In genomic region chr8:121981520-121981895, GRCm38 (mm10) we compare ENCODE assay signal across 21 mouse cellular contexts. TPM values are rescaled to one million over a fixed set of nuclear protein-coding genes. Genes with fewer than 3 reads are reported as not detected.
DNase-seq lines count a peak whose midpoint lies in the region; ATAC-seq and TF ChIP-seq lines count a peak whose summit lies in the region.
"Had no signal": no experiment of that assay in that cellular context is flagged by ENCODE, and none has a peak within 500 bp of the region (broad histone marks: within the 10 kb centered on the region; RNA-seq: fewer than 3 reads in every experiment).

No protein-coding gene starts in this region.

- H3K4me1 ChIP-seq in kidney, adult 2 months (ENCODE audit: control insufficient read depth, insufficient read depth, low read length), result peaks cover 11% of the 10 kb centered on the region; the same call in 1 of the 2 replicates
- no peaks in the 10 kb centered on the region for H3K4me1 ChIP-seq in kidney, embryonic 16.5 days (ENCODE audit: insufficient read depth, low read length)
- H3K4me1 ChIP-seq: liver, embryonic 12.5 days had no signal

- H3K9ac ChIP-seq in kidney, embryonic 16.5 days (replicated peaks; ENCODE audit: low read length), result no peak overlapping the region
- H3K9ac ChIP-seq: forebrain, embryonic 15.5 days; liver, embryonic 12.5 days; lung, embryonic 14.5 days; midbrain, embryonic 13.5 days; neural tube, embryonic 15.5 days had no signal

- ATAC-seq in cerebellum, adult (ENCODE audit: insufficient number of reproducible peaks, low FRiP score, low TSS enrichment), result no peak
- ATAC-seq in kidney, embryonic 16.5 days (ENCODE audit: low FRiP score, low TSS enrichment), result no peak
- no peak for ATAC-seq in megakaryocyte-erythroid progenitor cell, adult 5-6 weeks (replicated peaks; ENCODE audit: low FRiP score, low TSS enrichment, poor library complexity, severe bottlenecking)
- ATAC-seq: forebrain, embryonic 15.5 days; liver, embryonic 12.5 days; midbrain, embryonic 13.5 days had no signal

- no peak for TF ChIP-seq CTCF in kidney, adult 2 months (conservative IDR thresholded peaks at IDR 0.05; ENCODE audit: insufficient read depth, insufficient read length, low read depth, low read length)

- no peaks in the 10 kb centered on the region for H3K27me3 ChIP-seq in kidney, adult 2 months (replicated peaks; ENCODE audit: control insufficient read depth, insufficient read depth, low read length)
- no peaks in the 10 kb centered on the region for H3K27me3 ChIP-seq in kidney, embryonic 16.5 days (ENCODE audit: insufficient read depth, low read length)
- H3K27me3 ChIP-seq: forebrain, embryonic 15.5 days; liver, embryonic 12.5 days; midbrain, embryonic 13.5 days; neural tube, embryonic 15.5 days had no signal

- peak overlapping the region; percentile 88 for H3K27ac ChIP-seq in kidney, adult 2 months (ENCODE audit: insufficient read depth, low read depth, low read length)
- no peak overlapping the region for H3K27ac ChIP-seq in kidney, embryonic 16.5 days (ENCODE audit: low read length)
- H3K27ac ChIP-seq: embryonic facial prominence, embryonic 10.5 days; forebrain, embryonic 15.5 days; liver, embryonic 12.5 days; midbrain, embryonic 13.5 days; neural tube, embryonic 15.5 days had no signal

- TF ChIP-seq POLR2A in kidney, adult 2 months (IDR thresholded peaks at IDR 0.05; ENCODE audit: low read depth, low read length), result no peak

- peak; percentile 38 for DNase-seq in cerebellum, adult 9-10 months
- peak; percentile 93 for DNase-seq in kidney, adult 2 months
- DNase-seq in ovary, postnatal 36 days (ENCODE audit: low spot score), result peak; percentile 71
- DNase-seq in ovary, postnatal 10 days (ENCODE audit: low spot score), result no peak
- DNase-seq in kidney, postnatal 4 days, result peak; percentile 54 to 69
- DNase-seq: heart, postnatal 14 days; lung, embryonic 14.5 days; right cerebral cortex, adult 18-20 months; thymus, postnatal 4 days had no signal

- H3K9me3 ChIP-seq in kidney, embryonic 16.5 days (ENCODE audit: low read length), result no peaks in the 10 kb centered on the region
- H3K9me3 ChIP-seq: embryonic facial prominence, embryonic 10.5 days; forebrain, embryonic 15.5 days; liver, embryonic 12.5 days; midbrain, embryonic 13.5 days; neural tube, embryonic 15.5 days had no signal

- no peak overlapping the region for H3K4me2 ChIP-seq in kidney, embryonic 16.5 days (replicated peaks; ENCODE audit: low read depth, low read length)
- H3K4me2 ChIP-seq: forebrain, embryonic 15.5 days; heart, embryonic 11.5 days; liver, embryonic 12.5 days; lung, embryonic 14.5 days; midbrain, embryonic 13.5 days; neural tube, embryonic 15.5 days had no signal

- H3K36me3 ChIP-seq in kidney, adult 2 months (ENCODE audit: control insufficient read depth, insufficient read depth, low read length), result no peaks in the 10 kb centered on the region
- H3K36me3 ChIP-seq in kidney, embryonic 16.5 days (ENCODE audit: insufficient read depth, low read length), result peaks cover 50% of the 10 kb centered on the region

- 49% methylated on average over 7 of the region's 7 CpGs for WGBS in kidney, adult 2 months
- 79% methylated on average over 7 of the region's 7 CpGs for WGBS in kidney, embryonic 16.5 days

- no peak overlapping the region for H3K4me3 ChIP-seq in kidney, adult 2 months (ENCODE audit: insufficient read depth, low read depth, low read length)
- no peak overlapping the region for H3K4me3 ChIP-seq in kidney, embryonic 16.5 days (ENCODE audit: low read length)
- H3K4me3 ChIP-seq: embryonic facial prominence, embryonic 10.5 days; erythroblast, embryonic 14.5 days; forebrain, embryonic 15.5 days; liver, embryonic 12.5 days; midbrain, embryonic 13.5 days; neural tube, embryonic 15.5 days had no signal

RNA-seq across cellular contexts. Expression of gene Banp, which starts 32.0 kb away (rescaled TPM):
- polyA plus RNA-seq in kidney, adult 2 months (2012; rRNA removed), result 35.7 and 44.9 TPM in 2 replicates
- polyA plus RNA-seq in kidney, embryonic 16.5 days (2015; fragmentation: Nextera tagmentation; extraction: Ambion mirVana), result 50.7 TPM in 2 replicates
- 18.4 and 22.9 TPM in 2 replicates for total RNA-seq in megakaryocyte-erythroid progenitor cell, adult 5-6 weeks (2014; fragmentation: Nextera tagmentation)
- total RNA-seq in megakaryocyte-erythroid progenitor cell, adult 5-6 weeks (2017), result 10.8 and 17.3 TPM in 2 replicates

RNA-seq across cellular contexts. Expression of gene Car5a, which starts 36.8 kb away (rescaled TPM):
- polyA plus RNA-seq in kidney, adult 2 months (2012; rRNA removed), result 13.4 and 17.9 TPM in 2 replicates
- polyA plus RNA-seq in kidney, embryonic 16.5 days (2015; fragmentation: Nextera tagmentation; extraction: Ambion mirVana), result not detected in 2 replicates
- total RNA-seq in megakaryocyte-erythroid progenitor cell, adult 5-6 weeks (2014; fragmentation: Nextera tagmentation), result not detected in 2 replicates
- total RNA-seq in megakaryocyte-erythroid progenitor cell, adult 5-6 weeks (2017), result not detected in 2 replicates
- total RNA-seq: heart, postnatal 14 days; left cerebral cortex, postnatal 36 days had no signal
- polyA plus RNA-seq: C2C12; embryonic facial prominence, embryonic 10.5 days; heart, embryonic 11.5 days; lung, embryonic 14.5 days had no signal

Comparison
In these comparisons a context has a peak if more than half of its experiments do, and no peak if none do; other contexts are left out.
1. RNA of gene Car5a, which starts 36.8 kb away (polyA plus RNA-seq): 13.4 to 17.9 TPM in kidney, adult 2 months; not detected in kidney, embryonic 16.5 days; every median in the first group is over 10 times any median in the second.